Mouse (Mus musculus): Measurements from ENCODE around the gene Ghsr.

The Ghsr gene

DNA sequence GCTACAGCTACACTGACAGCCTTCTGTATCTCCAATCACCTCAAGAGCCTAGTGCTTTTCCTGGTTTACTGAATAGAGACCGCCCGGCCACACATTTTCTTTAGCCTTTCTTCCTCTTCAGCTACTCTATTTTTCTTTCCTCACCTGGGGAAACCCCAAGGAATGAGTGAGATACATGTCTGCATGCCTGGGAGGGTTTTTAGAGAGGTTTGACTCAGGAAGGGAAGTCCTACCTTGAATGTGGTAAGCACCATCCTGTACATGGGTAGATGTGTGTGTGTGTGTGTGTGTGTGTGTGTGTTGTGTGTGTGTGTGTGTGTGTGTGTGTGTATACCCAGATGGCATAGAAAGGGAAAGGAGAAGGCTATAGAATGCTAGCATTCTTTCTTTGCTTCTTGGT is 40.1 kb downstream of the Ghsr start:
- DNase-seq (ENCODE audit: low spot score), result no peak

DNA sequence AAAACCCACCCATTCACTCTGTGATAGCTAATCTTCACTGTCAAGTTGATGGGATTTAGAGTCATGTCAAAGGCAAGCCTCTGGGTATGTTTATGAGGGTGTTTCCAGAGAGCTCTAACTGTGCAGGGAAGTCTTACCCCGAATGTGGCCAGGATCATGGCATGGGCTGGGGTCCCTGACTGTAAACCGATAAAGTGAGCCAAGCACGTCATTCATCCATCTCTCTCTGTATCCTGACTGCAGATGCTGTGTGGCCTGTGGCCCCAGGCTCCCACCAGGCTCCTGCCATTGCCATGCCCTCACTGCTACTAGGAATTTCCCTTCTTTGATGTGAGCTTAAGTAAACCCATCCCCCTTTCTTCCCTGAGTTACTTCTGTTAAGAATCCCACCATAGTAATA is 42.4 kb downstream of the Ghsr start:
- DNase-seq (ENCODE audit: low spot score), result no peak

DNA sequence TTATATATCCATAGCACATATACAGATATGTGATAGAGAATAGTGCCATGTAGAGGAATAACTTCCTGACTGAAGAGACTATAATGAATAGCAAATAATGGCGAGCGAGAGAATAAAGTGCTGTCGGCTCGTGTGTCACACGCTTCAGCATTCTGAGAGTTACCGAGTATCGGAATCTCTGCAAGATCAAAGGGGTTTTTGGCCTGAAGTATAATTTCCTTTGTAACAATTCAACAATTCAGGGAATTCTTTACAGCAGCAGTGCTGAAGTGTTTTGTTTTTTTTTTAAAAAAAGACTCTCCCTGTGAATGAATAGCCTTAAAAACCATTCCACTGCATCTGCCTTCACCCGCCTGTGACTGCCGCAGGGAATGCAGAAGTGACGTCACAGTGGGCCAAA is 45.6 kb downstream of the Ghsr start:
- no peak for DNase-seq (ENCODE audit: low spot score)

DNA sequence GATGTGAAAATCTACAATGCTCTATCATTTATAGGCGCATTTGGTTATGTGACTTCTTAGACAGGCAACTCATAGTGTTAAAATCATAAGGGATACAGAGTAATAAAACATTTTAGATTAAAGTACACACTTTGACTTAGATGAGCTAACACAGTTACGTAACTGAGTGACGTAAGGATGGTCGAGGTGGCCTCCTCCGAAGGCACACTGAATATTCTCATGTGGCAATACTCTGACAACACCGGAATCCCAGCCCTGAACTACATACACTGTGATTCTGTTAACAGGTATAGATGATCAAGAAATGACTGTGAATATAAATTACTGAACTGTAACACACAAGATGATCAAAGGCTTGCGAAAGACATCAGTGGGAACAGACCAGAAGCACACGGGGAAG is 47.5 kb downstream of the Ghsr start:
- DNase-seq (ENCODE audit: low spot score), result no peak

DNA sequence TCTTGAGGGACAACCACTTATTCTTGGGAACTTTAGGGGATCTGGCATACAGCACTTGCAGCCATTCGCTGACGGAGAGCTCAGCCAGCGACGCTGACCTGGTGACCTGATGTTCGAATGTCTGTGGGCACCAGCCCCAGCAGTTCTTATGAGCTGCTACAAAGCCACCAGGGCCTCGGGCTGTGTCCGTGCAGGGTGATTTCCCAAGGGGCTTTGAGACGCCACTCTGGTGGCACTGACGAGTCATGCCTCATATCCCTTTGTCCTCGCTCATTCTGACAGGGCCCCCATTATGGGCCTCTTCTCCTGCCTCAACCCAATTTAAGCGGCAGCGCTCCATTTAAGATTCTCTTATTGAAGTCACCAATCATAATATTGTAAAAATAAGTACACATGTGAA is 50.8 kb downstream of the Ghsr start:
- no peak for DNase-seq (ENCODE audit: low spot score)

DNA sequence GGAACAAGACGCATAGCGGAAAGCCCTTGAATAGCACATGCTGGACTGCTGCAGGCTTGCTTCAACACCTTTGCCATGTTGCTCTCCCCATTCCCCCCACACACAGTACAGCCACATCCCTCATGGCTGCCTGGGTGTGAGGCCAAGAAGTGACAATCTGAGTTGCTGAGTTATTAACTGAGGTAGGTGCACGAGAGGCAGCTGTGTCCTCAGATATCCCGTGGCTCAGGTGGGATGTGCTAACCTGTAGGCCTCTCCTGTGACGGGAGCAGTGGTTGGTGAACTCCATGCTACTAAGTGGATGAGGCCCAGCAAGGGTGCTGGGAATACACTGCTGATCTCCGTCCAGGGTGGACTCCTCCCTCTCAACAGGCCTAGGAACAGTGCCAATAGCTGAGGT is 51.4 kb downstream of the Ghsr start:
- DNase-seq (ENCODE audit: low spot score), result no peak

DNA sequence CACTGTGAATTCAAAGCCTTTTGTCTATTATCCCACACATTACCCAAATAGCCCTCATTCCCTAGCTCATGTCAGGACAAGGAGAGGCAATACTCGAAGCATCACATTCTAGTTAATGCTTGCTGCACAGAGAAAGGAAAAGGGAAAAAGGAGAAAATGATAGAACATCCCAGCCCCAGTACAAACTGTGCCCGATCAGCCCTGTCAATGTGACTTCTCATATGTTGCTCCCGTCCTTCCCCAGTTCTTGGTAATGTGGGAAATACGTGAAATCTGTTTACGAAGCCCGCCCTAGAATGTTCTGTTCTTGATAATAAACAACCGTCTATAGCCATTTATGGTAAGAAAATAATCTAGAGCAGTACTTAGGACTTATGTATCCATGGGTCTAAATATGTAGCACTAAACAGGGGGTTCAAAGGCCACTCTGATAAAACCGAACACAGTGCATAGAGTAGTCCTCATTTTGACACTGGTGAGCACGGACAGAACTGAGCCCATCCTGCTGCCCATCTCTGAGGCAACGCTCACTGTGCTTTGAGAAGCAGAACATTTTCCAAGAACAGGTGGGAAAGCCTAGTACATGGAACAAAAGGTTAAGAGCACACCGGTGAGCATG is 53.0 kb downstream of the Ghsr start:
- DNase-seq (ENCODE audit: low spot score), result no peak

DNA sequence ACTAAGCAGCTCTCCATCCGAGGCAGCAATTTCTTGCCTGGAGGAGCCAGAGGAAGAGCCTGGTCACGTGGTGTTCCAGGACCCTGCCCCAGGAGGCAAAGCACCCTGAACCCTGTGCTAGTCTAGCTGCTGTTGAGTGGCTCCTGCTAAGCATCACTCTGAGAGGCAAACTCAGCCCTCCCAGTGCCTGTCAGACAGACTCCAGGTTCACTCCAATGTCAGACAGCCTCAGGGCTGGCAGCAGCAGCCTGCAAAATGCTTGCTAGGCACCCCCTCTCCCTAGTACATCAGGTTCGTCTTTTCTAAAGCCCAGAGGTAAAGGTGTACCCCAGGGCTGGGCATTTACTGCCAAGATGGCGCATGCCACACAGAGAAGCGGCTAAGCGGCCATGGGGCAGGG is 56.3 kb downstream of the Ghsr start:
- DNase-seq (ENCODE audit: low spot score), result no peak
